Mouse (Mus musculus): ENCODE data around the gene Mchr1. TPM values are rescaled to one million over a fixed set of nuclear protein-coding genes. Genes with fewer than 3 reads are reported as not detected.
"Not testable (repeated sequence)": the region's sequence is repeated elsewhere in the genome, so short reads cannot be mapped to it uniquely, and the experiment has no call there.

Gene Mchr1
- polyA plus RNA-seq, 1 experiment from 2014 or later = 2.5 TPM

- no peak overlapping the region for H3K27ac ChIP-seq
- no peaks in the 10 kb centered on the region for H3K4me1 ChIP-seq (replicated peaks)
- H3K36me3 ChIP-seq = no peaks in the 10 kb centered on the region
- 26% methylated on average over 4 of the region's 4 CpGs for WGBS
- no peak for ATAC-seq
- no peak overlapping the region for H3K9ac ChIP-seq (replicated peaks)
- no peaks in the 10 kb centered on the region for H3K27me3 ChIP-seq
- H3K4me2 ChIP-seq (replicated peaks) = no peak overlapping the region
- H3K4me3 ChIP-seq (replicated peaks) = no peak overlapping the region
- H3K9me3 ChIP-seq = no peaks in the 10 kb centered on the region
Measured at GRCm38 (mm10) chr15:81199372-81199959, 35.8 kb upstream of the Mchr1 start.

GRCm38 (mm10) chr15:81202462-81202861 is 32.8 kb upstream of the Mchr1 start:
- Histone ChIP-seq H3K4me1 (replicated peaks) (no peaks in the 10 kb centered on the region), H3K27me3 (no peaks in the 10 kb centered on the region), H3K27ac (no peak overlapping the region), H3K4me2 (replicated peaks) (no peak overlapping the region), H3K9me3 (no peaks in the 10 kb centered on the region), H3K36me3 (no peaks in the 10 kb centered on the region), H3K4me3 (replicated peaks) (no peak overlapping the region), H3K9ac (replicated peaks) (no peak overlapping the region)
- ATAC-seq = no peak
- WGBS = 98% methylated on average over 5 of the region's 5 CpGs

- H3K4me2 ChIP-seq (replicated peaks) = no peak overlapping the region
- H3K9me3 ChIP-seq = no peaks in the 10 kb centered on the region
- no peak overlapping the region for H3K4me3 ChIP-seq (replicated peaks)
- H3K4me1 ChIP-seq (replicated peaks) = no peaks in the 10 kb centered on the region
- no peak overlapping the region for H3K27ac ChIP-seq
- no peaks in the 10 kb centered on the region for H3K36me3 ChIP-seq
- no peaks in the 10 kb centered on the region for H3K27me3 ChIP-seq
- H3K9ac ChIP-seq (replicated peaks) = no peak overlapping the region
- WGBS = 78% methylated on average over 5 of the region's 5 CpGs
- ATAC-seq = no peak
Measured at GRCm38 (mm10) chr15:81210496-81210895, 24.8 kb upstream of the Mchr1 start.

DNA sequence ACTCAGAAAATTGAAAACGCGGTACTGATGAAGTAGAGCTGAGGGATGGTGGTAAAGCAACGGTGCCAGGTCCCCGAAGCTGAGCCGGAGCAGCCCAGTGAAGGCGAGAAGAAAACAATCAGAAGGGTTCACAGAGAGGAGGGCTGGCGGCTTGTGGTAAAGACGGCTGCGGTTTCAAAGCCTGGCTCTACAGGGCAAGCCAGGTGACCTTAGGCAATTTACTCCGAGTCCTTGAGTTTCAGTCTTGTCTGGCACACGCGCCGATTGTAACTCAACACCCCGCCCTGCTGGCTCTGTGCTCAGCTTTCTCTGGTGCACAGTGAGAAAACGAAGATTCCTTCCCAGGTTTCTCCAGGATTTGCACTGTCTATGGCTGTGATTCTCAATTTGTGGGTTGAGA is 22.3 kb upstream of the Mchr1 start:
- no peak overlapping the region for H3K9ac ChIP-seq (replicated peaks)
- H3K4me2 ChIP-seq (replicated peaks) = no peak overlapping the region
- H3K4me1 ChIP-seq (replicated peaks) = no peaks in the 10 kb centered on the region
- ATAC-seq = no peak
- H3K4me3 ChIP-seq (replicated peaks) = no peak overlapping the region
- no peak overlapping the region for H3K27ac ChIP-seq
- H3K27me3 ChIP-seq = no peaks in the 10 kb centered on the region
- H3K9me3 ChIP-seq = no peaks in the 10 kb centered on the region
- WGBS = 73% methylated on average over 15 of the region's 15 CpGs
- no peaks in the 10 kb centered on the region for H3K36me3 ChIP-seq

- no peak for ATAC-seq
- Histone ChIP-seq H3K4me2 (replicated peaks) (no peak overlapping the region), H3K36me3 (no peaks in the 10 kb centered on the region), H3K27me3 (no peaks in the 10 kb centered on the region), H3K9ac (replicated peaks) (no peak overlapping the region), H3K4me1 (replicated peaks) (no peaks in the 10 kb centered on the region), H3K4me3 (replicated peaks) (no peak overlapping the region), H3K27ac (no peak overlapping the region), H3K9me3 (no peaks in the 10 kb centered on the region)
- 89% methylated on average over 19 of the region's 19 CpGs for WGBS
Measured at GRCm38 (mm10) chr15:81216906-81217653, 18.2 kb upstream of the Mchr1 start.

- Histone ChIP-seq H3K4me2 (replicated peaks) (no peak overlapping the region), H3K27ac (no peak overlapping the region)
- WGBS = 85% methylated on average over 6 of the region's 6 CpGs
Measured at GRCm38 (mm10) chr15:81219054-81219453, 16.2 kb upstream of the Mchr1 start.

GRCm38 (mm10) chr15:81220051-81220450 is 15.2 kb upstream of the Mchr1 start:
- H3K4me2 ChIP-seq (replicated peaks); ATAC-seq; H3K4me1 ChIP-seq (replicated peaks); H3K27me3 ChIP-seq; H3K27ac ChIP-seq; H3K9ac ChIP-seq (replicated peaks); H3K36me3 ChIP-seq; H3K9me3 ChIP-seq; H3K4me3 ChIP-seq (replicated peaks): not testable (repeated sequence)
- 76% methylated on average over 8 of the region's 8 CpGs for WGBS

More at GRCm38 (mm10) chr15:81219054-81219453, 16.2 kb upstream of the Mchr1 start:
- Histone ChIP-seq H3K4me3 (replicated peaks) (no peak overlapping the region), H3K4me1 (replicated peaks) (no peaks in the 10 kb centered on the region), H3K9ac (replicated peaks) (no peak overlapping the region), H3K27me3 (no peaks in the 10 kb centered on the region), H3K36me3 (no peaks in the 10 kb centered on the region), H3K9me3 (no peaks in the 10 kb centered on the region)
- no peak for ATAC-seq

GRCm38 (mm10) chr15:81221446-81221845 is 13.9 kb upstream of the Mchr1 start:
- 80% methylated on average over 6 of the region's 6 CpGs for WGBS
- H3K27ac ChIP-seq = no peak overlapping the region
- H3K9me3 ChIP-seq = no peaks in the 10 kb centered on the region
- H3K36me3 ChIP-seq = no peaks in the 10 kb centered on the region
- H3K27me3 ChIP-seq = no peaks in the 10 kb centered on the region
- no peak overlapping the region for H3K4me2 ChIP-seq (replicated peaks)
- H3K4me3 ChIP-seq (replicated peaks) = no peak overlapping the region
- ATAC-seq = no peak
- no peak overlapping the region for H3K9ac ChIP-seq (replicated peaks)
- H3K4me1 ChIP-seq (replicated peaks) = no peaks in the 10 kb centered on the region

DNA sequence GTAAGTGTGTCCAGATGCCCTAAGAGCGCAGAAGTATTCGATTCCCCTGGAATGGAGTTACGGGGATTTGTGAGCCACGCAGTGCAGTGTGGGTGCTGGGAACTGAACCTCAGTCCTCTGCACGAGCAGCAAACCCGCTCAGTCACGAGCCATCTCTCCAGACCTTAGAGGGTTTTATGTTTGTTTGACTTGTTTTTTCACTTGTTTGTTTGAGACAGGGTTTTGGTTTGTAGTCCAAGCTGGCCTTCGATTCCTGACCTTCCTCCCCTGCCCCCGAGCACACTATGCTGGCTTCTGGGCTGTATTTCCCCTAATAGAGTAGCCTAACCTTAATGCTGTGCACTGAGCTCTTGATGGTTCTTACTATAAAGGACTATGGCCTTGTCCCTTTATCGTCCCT is 10.3 kb upstream of the Mchr1 start:
- Histone ChIP-seq H3K9ac (replicated peaks) (no peak overlapping the region), H3K27me3 (no peaks in the 10 kb centered on the region), H3K4me3 (replicated peaks) (no peak overlapping the region), H3K36me3 (no peaks in the 10 kb centered on the region), H3K9me3 (no peaks in the 10 kb centered on the region), H3K27ac (no peak overlapping the region), H3K4me1 (replicated peaks) (peaks cover 4% of the 10 kb centered on the region; the same call in 1 of the 2 replicates), H3K4me2 (replicated peaks) (no peak overlapping the region)
- WGBS = 92% methylated on average over 10 of the region's 10 CpGs
- no peak for ATAC-seq

- H3K36me3 ChIP-seq = no peaks in the 10 kb centered on the region
- no peaks in the 10 kb centered on the region for H3K27me3 ChIP-seq
- H3K4me3 ChIP-seq (replicated peaks) = no peak overlapping the region
- no peak for ATAC-seq
- 89% methylated on average over 6 of the region's 6 CpGs for WGBS
- no peak overlapping the region for H3K9ac ChIP-seq (replicated peaks)
- no peaks in the 10 kb centered on the region for H3K9me3 ChIP-seq
- peaks cover 4% of the 10 kb centered on the region; the same call in 1 of the 2 replicates for H3K4me1 ChIP-seq (replicated peaks)
- H3K4me2 ChIP-seq (replicated peaks) = no peak overlapping the region
- H3K27ac ChIP-seq = no peak overlapping the region
Measured at GRCm38 (mm10) chr15:81225732-81226131, 9.6 kb upstream of the Mchr1 start.

DNA sequence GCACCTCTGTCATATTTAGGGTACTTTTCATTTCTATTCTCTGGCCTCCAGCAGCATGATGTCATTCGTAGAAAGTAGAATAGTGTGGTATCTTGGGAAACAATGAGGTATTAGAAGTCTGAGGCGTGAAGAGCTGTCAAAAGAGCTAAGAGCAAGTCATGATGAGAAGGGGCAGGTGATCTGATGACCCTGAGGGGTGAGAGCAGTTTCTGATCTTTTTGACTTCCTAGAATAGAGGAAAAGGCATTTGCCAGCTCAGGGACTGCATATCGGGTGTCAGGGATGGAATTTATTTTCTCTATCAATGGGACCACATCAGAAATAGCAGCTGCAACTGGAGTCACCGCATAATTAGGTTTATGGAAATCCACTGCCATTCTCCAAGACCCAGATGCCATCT is 8.5 kb upstream of the Mchr1 start:
- ATAC-seq = no peak
- 45% methylated on average over 4 of the region's 4 CpGs for WGBS

DNA sequence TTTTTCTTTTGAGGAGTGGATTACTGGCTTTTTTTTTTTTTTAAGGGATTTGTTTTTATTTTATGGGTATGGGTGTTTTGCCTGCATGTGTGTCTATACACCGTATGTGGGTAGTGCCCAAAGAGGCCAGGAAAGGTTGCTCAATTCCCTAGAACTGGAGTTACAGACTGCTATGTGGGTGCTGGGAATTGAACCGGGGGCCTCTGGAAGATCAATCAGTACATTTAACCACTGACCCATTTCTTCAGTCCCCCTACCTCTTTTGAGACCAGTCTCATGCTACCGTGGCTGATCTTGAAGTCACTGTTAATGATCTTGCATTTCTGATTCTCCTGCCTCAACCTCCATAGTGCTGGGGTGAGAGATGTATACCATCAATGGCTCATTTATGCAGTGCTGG is 8.0 kb upstream of the Mchr1 start:
- Histone ChIP-seq H3K36me3 (no peaks in the 10 kb centered on the region), H3K4me2 (replicated peaks) (no peak overlapping the region), H3K4me1 (replicated peaks) (peaks cover 4% of the 10 kb centered on the region; the same call in 1 of the 2 replicates), H3K9ac (replicated peaks) (no peak overlapping the region), H3K27me3 (no peaks in the 10 kb centered on the region), H3K27ac (no peak overlapping the region), H3K9me3 (no peaks in the 10 kb centered on the region), H3K4me3 (replicated peaks) (no peak overlapping the region)
- no peak for ATAC-seq
- WGBS = 81% methylated on average over 3 of the region's 3 CpGs

More for the DNA sequence above, 8.5 kb upstream of the Mchr1 start:
- Histone ChIP-seq H3K27ac (no peak overlapping the region), H3K4me2 (replicated peaks) (no peak overlapping the region), H3K27me3 (no peaks in the 10 kb centered on the region), H3K9me3 (no peaks in the 10 kb centered on the region), H3K9ac (replicated peaks) (no peak overlapping the region), H3K4me1 (replicated peaks) (peaks cover 4% of the 10 kb centered on the region; the same call in 1 of the 2 replicates), H3K4me3 (replicated peaks) (no peak overlapping the region), H3K36me3 (no peaks in the 10 kb centered on the region)

Measured in midbrain, embryonic 13.5 days (tissue).